Mouse (Mus musculus) kidney, embryonic 15.5 days (tissue): Measurements from ENCODE around the gene Stip1. TPM values are rescaled to one million over a fixed set of nuclear protein-coding genes. Genes with fewer than 3 reads are reported as not detected.

ENCODE experiments used
- ATAC-seq: fragments of 200-750 bp; cut with Nextera tagmentation; replicated peaks from 2 replicates; pipeline ENCODE4 v1.8.0; 2017; ENCODE audit warnings: moderate TSS enrichment; ENCODE audit not compliant: low FRiP score
- H3K27ac ChIP-seq: fragments of 300-500 bp; sonication (generic); 2 replicates; pipeline ENCODE4 v1.5.1; 2015; ENCODE audit warnings: mild to moderate bottlenecking, inconsistent platforms
- H3K27me3 ChIP-seq: fragments of 300-500 bp; sonication (generic); 2 replicates; pipeline ENCODE4 v1.6.1; 2015; ENCODE audit warnings: inconsistent platforms
- H3K36me3 ChIP-seq: fragments of 300-500 bp; sonication (generic); 2 replicates; pipeline ENCODE4 v1.6.1; 2015; ENCODE audit warnings: inconsistent platforms
- H3K4me1 ChIP-seq: fragments of 300-500 bp; sonication (generic); 2 replicates; pipeline ENCODE4 v1.6.1; 2015; ENCODE audit warnings: inconsistent platforms
- H3K4me2 ChIP-seq: fragments of 300-500 bp; sonication (generic); 2 replicates; pipeline ENCODE4 v1.6.1; 2015; ENCODE audit warnings: moderate library complexity, mild to moderate bottlenecking, inconsistent platforms
- H3K4me3 ChIP-seq: fragments of 300-500 bp; sonication (generic); replicated peaks from 2 replicates; pipeline ENCODE4 v1.5.1; 2015; ENCODE audit warnings: mild to moderate bottlenecking, inconsistent platforms
- H3K9ac ChIP-seq: fragments of 300-500 bp; sonication (generic); 2 replicates; pipeline ENCODE4 v1.6.1; 2015; ENCODE audit warnings: mild to moderate bottlenecking, inconsistent platforms
- H3K9me3 ChIP-seq: fragments of 300-500 bp; sonication (generic); replicated peaks from 2 replicates; pipeline ENCODE4 v1.6.1; 2016; ENCODE audit warnings: inconsistent platforms
- WGBS: fragments of 180-500 bp; shearing (Covaris S2); methylation state at CpG from one replicate; pipeline ENCODE4 v1.1.7; 2015; ENCODE audit warnings: mixed read lengths; 5-methylcytosine and 5-hydroxymethylcytosine counted together
- polyA plus RNA-seq: library from polyadenylated mRNA; unstranded; fragments of >200 nt; fragmentation: Nextera tagmentation; extraction: Ambion mirVana; gene quantifications from 2 replicates; pipeline ENCODE4 v1.2.1, GENCODE M21; 2015

Stip1 gene
- polyA plus RNA-seq, 1 experiment from 2014 or later, result 298 TPM

GRCm38 (mm10) chr19:6989251-6989650 is 50.5 kb downstream of the Stip1 start:
- no peak for ATAC-seq
- H3K36me3 ChIP-seq, result peaks cover 14% of the 10 kb centered on the region
- no peak overlapping the region for H3K27ac ChIP-seq
- no peak overlapping the region for H3K9ac ChIP-seq
- H3K27me3 ChIP-seq, result no peaks in the 10 kb centered on the region
- peaks cover 46% of the 10 kb centered on the region for H3K4me1 ChIP-seq
- no peak overlapping the region for H3K4me3 ChIP-seq
- no peak overlapping the region for H3K4me2 ChIP-seq
- H3K9me3 ChIP-seq, result no peaks in the 10 kb centered on the region
- WGBS, result 92% methylated on average over 8 of the region's 8 CpGs

- peak overlapping the region; percentile 92 for H3K4me2 ChIP-seq
- no peaks in the 10 kb centered on the region for H3K9me3 ChIP-seq
- no peak for ATAC-seq
- H3K27me3 ChIP-seq, result no peaks in the 10 kb centered on the region
- peak overlapping the region; percentile 82 for H3K4me3 ChIP-seq
- peak overlapping the region; percentile 90 for H3K27ac ChIP-seq
- peak overlapping the region; percentile 91 for H3K9ac ChIP-seq
- H3K36me3 ChIP-seq, result peaks cover 25% of the 10 kb centered on the region
- peaks cover 35% of the 10 kb centered on the region for H3K4me1 ChIP-seq
- 2% methylated on average over 8 of the region's 8 CpGs for WGBS
Measured at GRCm38 (mm10) chr19:6987904-6988285, 51.9 kb downstream of the Stip1 start.

GRCm38 (mm10) chr19:6987061-6987903 is 52.5 kb downstream of the Stip1 start, which contains the start of gene Vegfb:
Gene Vegfb (minus strand): TSS chr19:6987651.
- H3K4me1 ChIP-seq, result peaks cover 32% of the 10 kb centered on the region
- peak within 1 kb of the TSS; percentile 92 for H3K4me2 ChIP-seq
- peak; percentile 53 for ATAC-seq
- no peaks in the 10 kb centered on the region for H3K27me3 ChIP-seq
- peaks cover 31% of the 10 kb centered on the region for H3K36me3 ChIP-seq
- H3K9ac ChIP-seq, result peak within 1 kb of the TSS; percentile 91
- peak within 1 kb of the TSS; percentile 82 for H3K4me3 ChIP-seq
- WGBS, result under 1% methylated on average over 80 of the region's 85 CpGs
- peak within 1 kb of the TSS; percentile 90 for H3K27ac ChIP-seq
- H3K9me3 ChIP-seq, result no peaks in the 10 kb centered on the region

- no peak for ATAC-seq
- peak overlapping the region; percentile 90; the same call in 1 of the 2 replicates for H3K27ac ChIP-seq
Measured at GRCm38 (mm10) chr19:6985951-6986708, 53.6 kb downstream of the Stip1 start.

GRCm38 (mm10) chr19:6985300-6985699 is 54.5 kb downstream of the Stip1 start:
- H3K4me3 ChIP-seq, result no peak overlapping the region
- H3K9ac ChIP-seq, result no peak overlapping the region
- no peak for ATAC-seq
- no peak overlapping the region for H3K27ac ChIP-seq
- WGBS, result 84% methylated on average over 19 of the region's 19 CpGs
- no peak overlapping the region for H3K4me2 ChIP-seq
- peaks cover 33% of the 10 kb centered on the region for H3K4me1 ChIP-seq
- H3K36me3 ChIP-seq, result peaks cover 39% of the 10 kb centered on the region
- H3K27me3 ChIP-seq, result no peaks in the 10 kb centered on the region
- no peaks in the 10 kb centered on the region for H3K9me3 ChIP-seq

More at GRCm38 (mm10) chr19:6985951-6986708, 53.6 kb downstream of the Stip1 start:
- Histone ChIP-seq H3K27me3 (no peaks in the 10 kb centered on the region), H3K4me2 (peak overlapping the region; percentile 92), H3K4me1 (peaks cover 29% of the 10 kb centered on the region), H3K4me3 (peak overlapping the region; percentile 82), H3K9ac (peak overlapping the region; percentile 91), H3K36me3 (peaks cover 39% of the 10 kb centered on the region), H3K9me3 (no peaks in the 10 kb centered on the region)
- 77% methylated on average over 10 of the region's 10 CpGs for WGBS

GRCm38 (mm10) chr19:6983621-6984020 is 56.1 kb downstream of the Stip1 start:
- no peak overlapping the region for H3K4me3 ChIP-seq
- peaks cover 38% of the 10 kb centered on the region for H3K36me3 ChIP-seq
- H3K9me3 ChIP-seq, result no peaks in the 10 kb centered on the region
- H3K27me3 ChIP-seq, result no peaks in the 10 kb centered on the region
- WGBS, result 96% methylated on average over 5 of the region's 5 CpGs
- no peak overlapping the region for H3K27ac ChIP-seq
- H3K4me1 ChIP-seq, result peaks cover 39% of the 10 kb centered on the region
- no peak for ATAC-seq
- no peak overlapping the region for H3K9ac ChIP-seq
- H3K4me2 ChIP-seq, result no peak overlapping the region

- peak overlapping the region; percentile 84 for H3K4me2 ChIP-seq
- H3K4me3 ChIP-seq, result peak overlapping the region; percentile 83
- peaks cover 47% of the 10 kb centered on the region for H3K4me1 ChIP-seq
- no peaks in the 10 kb centered on the region for H3K9me3 ChIP-seq
- no peak overlapping the region for H3K9ac ChIP-seq
- no peaks in the 10 kb centered on the region for H3K27me3 ChIP-seq
- H3K36me3 ChIP-seq, result peaks cover 54% of the 10 kb centered on the region
- ATAC-seq, result no peak
- 0 out of 2 replicates have a peak overlapping the region, but pooled peaks have one; percentile 97 for H3K27ac ChIP-seq
- WGBS, result 91% methylated on average over 4 of the region's 4 CpGs
Measured at GRCm38 (mm10) chr19:6981465-6981864, 58.3 kb downstream of the Stip1 start.

GRCm38 (mm10) chr19:6980381-6981093 is 59.2 kb downstream of the Stip1 start, which contains the start of gene Fkbp2:
Gene Fkbp2 (minus strand): TSS chr19:6980501.
- peaks cover 46% of the 10 kb centered on the region for H3K4me1 ChIP-seq
- H3K4me2 ChIP-seq, result peak within 1 kb of the TSS; percentile 84
- H3K9ac ChIP-seq, result peak within 1 kb of the TSS; percentile 95
- peak within 1 kb of the TSS; percentile 83 for H3K4me3 ChIP-seq
- H3K27ac ChIP-seq, result peak within 1 kb of the TSS; percentile 97
- peak; percentile 90 for ATAC-seq
- under 1% methylated on average over 38 of the region's 38 CpGs for WGBS
- no peaks in the 10 kb centered on the region for H3K27me3 ChIP-seq
- H3K9me3 ChIP-seq, result no peaks in the 10 kb centered on the region
- H3K36me3 ChIP-seq, result peaks cover 53% of the 10 kb centered on the region

- Histone ChIP-seq H3K27me3 (no peaks in the 10 kb centered on the region), H3K9ac (peak overlapping the region; percentile 95), H3K36me3 (peaks cover 45% of the 10 kb centered on the region), H3K4me1 (peaks cover 46% of the 10 kb centered on the region), H3K9me3 (no peaks in the 10 kb centered on the region), H3K4me3 (peak overlapping the region; percentile 83), H3K27ac (peak overlapping the region; percentile 97), H3K4me2 (peak overlapping the region; percentile 84)
- under 1% methylated on average over 59 of the region's 59 CpGs for WGBS
- peak; percentile 93 for ATAC-seq
Measured at GRCm38 (mm10) chr19:6979486-6980380, 60.0 kb downstream of the Stip1 start.

- peak overlapping the region; percentile 97 for H3K27ac ChIP-seq
- peak overlapping the region; percentile 84 for H3K4me2 ChIP-seq
- peak overlapping the region; percentile 83 for H3K4me3 ChIP-seq
- H3K9ac ChIP-seq, result peak overlapping the region; percentile 61
- peaks cover 47% of the 10 kb centered on the region for H3K4me1 ChIP-seq
- no peaks in the 10 kb centered on the region for H3K9me3 ChIP-seq
- H3K27me3 ChIP-seq, result no peaks in the 10 kb centered on the region
- H3K36me3 ChIP-seq, result peaks cover 42% of the 10 kb centered on the region
- WGBS, result 11% methylated on average over 11 of the region's 11 CpGs
- ATAC-seq, result no peak
Measured at GRCm38 (mm10) chr19:6979001-6979479, 60.7 kb downstream of the Stip1 start.

- Histone ChIP-seq H3K27ac (peak overlapping the region; percentile 97), H3K9ac (peak overlapping the region; percentile 61), H3K27me3 (no peaks in the 10 kb centered on the region), H3K4me1 (peaks cover 52% of the 10 kb centered on the region), H3K4me2 (peak overlapping the region; percentile 84), H3K4me3 (peak overlapping the region; percentile 83), H3K36me3 (peaks cover 37% of the 10 kb centered on the region), H3K9me3 (no peaks in the 10 kb centered on the region)
- no peak for ATAC-seq
- WGBS, result 33% methylated on average over 3 of the region's 3 CpGs
Measured at GRCm38 (mm10) chr19:6978639-6978974, 61.2 kb downstream of the Stip1 start.
